ENCODE assay signal across 13 mouse cellular contexts in genomic region chr12:52697407-52698109, GRCm38 (mm10). TPM values are rescaled to one million over a fixed set of nuclear protein-coding genes. Genes with fewer than 3 reads are reported as not detected.
DNase-seq lines count a peak whose midpoint lies in the region; ATAC-seq lines count a peak whose summit lies in the region.
"Had no signal": no experiment of that assay in that cellular context is flagged by ENCODE, and none has a peak within 500 bp of the region (broad histone marks: within the 10 kb centered on the region; RNA-seq: fewer than 3 reads in every experiment).

No protein-coding gene starts in this region.

- H3K36me3 ChIP-seq in liver, embryonic 12.5 days, result no peaks in the 10 kb centered on the region
- no peaks in the 10 kb centered on the region for H3K36me3 ChIP-seq in hindbrain, embryonic 15.5 days
- no peaks in the 10 kb centered on the region for H3K36me3 ChIP-seq in midbrain, embryonic 13.5 days
- H3K36me3 ChIP-seq in stomach, embryonic 16.5 days (ENCODE audit: control insufficient read depth, insufficient read depth, low read length), result no peaks in the 10 kb centered on the region
- H3K36me3 ChIP-seq: G1E had no signal

- 11% methylated on average over 3 of the region's 3 CpGs for WGBS in liver, embryonic 12.5 days (ENCODE audit: insufficient replicate concordance)
- WGBS in hindbrain, embryonic 15.5 days, result 67% methylated on average over 3 of the region's 3 CpGs
- 54% methylated on average over 3 of the region's 3 CpGs for WGBS in midbrain, embryonic 13.5 days
- 47% methylated on average over 3 of the region's 3 CpGs for WGBS in stomach, embryonic 16.5 days

- no peak overlapping the region for H3K4me2 ChIP-seq in liver, embryonic 12.5 days
- peak overlapping the region; percentile 80; the same call in 1 of the 2 replicates for H3K4me2 ChIP-seq in hindbrain, embryonic 15.5 days
- H3K4me2 ChIP-seq in midbrain, embryonic 13.5 days (replicated peaks), result peak overlapping the region; percentile 85; the same call in 1 of the 2 replicates
- H3K4me2 ChIP-seq in stomach, embryonic 16.5 days (ENCODE audit: low read depth, low read length), result no peak overlapping the region

- H3K4me3 ChIP-seq in liver, embryonic 12.5 days, result no peak overlapping the region
- H3K4me3 ChIP-seq in hindbrain, embryonic 15.5 days, result no peak overlapping the region
- H3K4me3 ChIP-seq in midbrain, embryonic 13.5 days (replicated peaks), result no peak overlapping the region
- no peak overlapping the region for H3K4me3 ChIP-seq in stomach, embryonic 16.5 days (replicated peaks; ENCODE audit: low read length)

- H3K27ac ChIP-seq in liver, embryonic 12.5 days, result no peak overlapping the region
- peak overlapping the region; percentile 96 for H3K27ac ChIP-seq in hindbrain, embryonic 15.5 days (replicated peaks)
- peak overlapping the region; percentile 94 for H3K27ac ChIP-seq in midbrain, embryonic 13.5 days
- peak overlapping the region; percentile 53 for H3K27ac ChIP-seq in stomach, embryonic 16.5 days (ENCODE audit: low read length)

- peaks cover 30% of the 10 kb centered on the region for H3K4me1 ChIP-seq in liver, embryonic 12.5 days
- H3K4me1 ChIP-seq in hindbrain, embryonic 15.5 days (replicated peaks), result peaks cover 30% of the 10 kb centered on the region
- H3K4me1 ChIP-seq in midbrain, embryonic 13.5 days (replicated peaks), result peaks cover 31% of the 10 kb centered on the region
- H3K4me1 ChIP-seq in stomach, embryonic 16.5 days (ENCODE audit: control insufficient read depth, insufficient read depth, low read length), result 0 out of 2 replicates have a peak, but pooled peaks cover 10% of the 10 kb centered on the region

- no peaks in the 10 kb centered on the region for H3K9me3 ChIP-seq in liver, embryonic 12.5 days (replicated peaks)
- H3K9me3 ChIP-seq in hindbrain, embryonic 15.5 days, result no peaks in the 10 kb centered on the region
- H3K9me3 ChIP-seq in midbrain, embryonic 13.5 days, result no peaks in the 10 kb centered on the region
- no peaks in the 10 kb centered on the region for H3K9me3 ChIP-seq in stomach, embryonic 16.5 days (replicated peaks; ENCODE audit: control insufficient read depth, low read length)

- H3K27me3 ChIP-seq in liver, embryonic 12.5 days (replicated peaks), result no peaks in the 10 kb centered on the region
- H3K27me3 ChIP-seq in hindbrain, embryonic 15.5 days, result no peaks in the 10 kb centered on the region
- no peaks in the 10 kb centered on the region for H3K27me3 ChIP-seq in midbrain, embryonic 13.5 days
- H3K27me3 ChIP-seq in stomach, embryonic 16.5 days (ENCODE audit: control insufficient read depth, insufficient read depth, low read length), result no peaks in the 10 kb centered on the region

- no peak for DNase-seq in liver
- DNase-seq in lung, postnatal 10 days, result no peak
- no peak for DNase-seq in ovary, postnatal 10 days (ENCODE audit: low spot score)
- no peak for DNase-seq in layer of hippocampus, adult 8-10 months (ENCODE audit: low spot score in 2 of 2)
- DNase-seq: cerebellum, adult 11-12 months; gastrocnemius, postnatal 36 days; kidney, adult 2 months; thymus, postnatal 25 days had no signal

- 0 out of 2 replicates have a peak, but pooled peaks have one; percentile 36 for ATAC-seq in liver, embryonic 12.5 days
- ATAC-seq in hindbrain, embryonic 15.5 days (ENCODE audit: low FRiP score, low read depth), result no peak
- no peak for ATAC-seq in midbrain, embryonic 13.5 days
- peak; percentile 67 for ATAC-seq in stomach, embryonic 16.5 days (ENCODE audit: insufficient read depth, low FRiP score)

- no peak overlapping the region for H3K9ac ChIP-seq in liver, embryonic 12.5 days
- peak overlapping the region; percentile 69; the same call in 1 of the 2 replicates for H3K9ac ChIP-seq in hindbrain, embryonic 15.5 days
- H3K9ac ChIP-seq in midbrain, embryonic 13.5 days (replicated peaks), result no peak overlapping the region
- no peak overlapping the region for H3K9ac ChIP-seq in stomach, embryonic 16.5 days (ENCODE audit: low read length)

RNA-seq across cellular contexts. Expression of gene Akap6, which starts 1.6 kb away (rescaled TPM):
- polyA plus RNA-seq in liver, embryonic 12.5 days (2016; fragmentation: Nextera tagmentation; extraction: Ambion mirVana), result 0.05 and 0.07 TPM in 2 replicates
- 24.3 and 28.5 TPM in 2 replicates for polyA plus RNA-seq in hindbrain, embryonic 15.5 days (2015; fragmentation: Nextera tagmentation; extraction: Ambion mirVana)
- polyA plus RNA-seq in midbrain, embryonic 13.5 days (2015; fragmentation: Nextera tagmentation; extraction: Ambion mirVana), result 25.2 and 28.7 TPM in 2 replicates
- polyA plus RNA-seq in stomach, embryonic 16.5 days (2015; fragmentation: Nextera tagmentation; extraction: Ambion mirVana), result 1.7 and 2.0 TPM in 2 replicates
- total RNA-seq in layer of hippocampus, adult 8-10 months (2022), result 100 to 1,000 TPM; 118 to 135 (median 126) TPM
- polyA plus RNA-seq: G1E had no signal

Comparison
In these comparisons a context has a peak if more than half of its experiments do, and no peak if none do; other contexts are left out.
1. ATAC-seq: peak in liver, embryonic 12.5 days (single experiment) and stomach, embryonic 16.5 days (single experiment); none in hindbrain, embryonic 15.5 days (single experiment) and midbrain, embryonic 13.5 days (single experiment).
2. H3K4me2 ChIP-seq: peak in hindbrain, embryonic 15.5 days (single experiment) and midbrain, embryonic 13.5 days (single experiment); none in liver, embryonic 12.5 days (single experiment) and stomach, embryonic 16.5 days (single experiment).